Mouse (Mus musculus): Measurements from ENCODE around the gene Inha. TPM values are rescaled to one million over a fixed set of nuclear protein-coding genes. Genes with fewer than 3 reads are reported as not detected.

The Inha gene
- polyA plus RNA-seq (2012; rRNA removed) = 54.6 and 59.8 TPM in 2 replicates

DNA sequence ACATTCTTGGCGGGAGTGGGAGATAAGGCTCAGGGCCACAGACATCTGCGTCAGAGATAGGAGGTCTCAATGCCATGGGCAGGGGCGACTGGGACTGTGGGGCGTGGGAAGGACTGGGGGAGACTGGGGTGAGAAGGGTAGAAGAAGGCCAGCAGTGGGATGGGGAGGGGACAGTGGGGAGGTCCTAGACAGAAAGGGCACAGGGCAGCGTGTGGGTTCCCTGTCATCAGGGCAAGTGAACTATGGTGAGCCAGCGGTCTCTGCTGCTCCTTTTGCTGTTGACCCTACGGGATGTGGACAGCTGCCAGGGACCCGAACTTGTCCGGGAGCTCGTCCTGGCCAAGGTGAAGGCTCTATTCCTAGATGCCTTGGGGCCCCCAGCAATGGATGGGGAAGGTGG is at the start of gene Inha:
Gene Inha (plus strand): TSS at position 72 of the 400 bp plus-strand sequence.

DNA sequence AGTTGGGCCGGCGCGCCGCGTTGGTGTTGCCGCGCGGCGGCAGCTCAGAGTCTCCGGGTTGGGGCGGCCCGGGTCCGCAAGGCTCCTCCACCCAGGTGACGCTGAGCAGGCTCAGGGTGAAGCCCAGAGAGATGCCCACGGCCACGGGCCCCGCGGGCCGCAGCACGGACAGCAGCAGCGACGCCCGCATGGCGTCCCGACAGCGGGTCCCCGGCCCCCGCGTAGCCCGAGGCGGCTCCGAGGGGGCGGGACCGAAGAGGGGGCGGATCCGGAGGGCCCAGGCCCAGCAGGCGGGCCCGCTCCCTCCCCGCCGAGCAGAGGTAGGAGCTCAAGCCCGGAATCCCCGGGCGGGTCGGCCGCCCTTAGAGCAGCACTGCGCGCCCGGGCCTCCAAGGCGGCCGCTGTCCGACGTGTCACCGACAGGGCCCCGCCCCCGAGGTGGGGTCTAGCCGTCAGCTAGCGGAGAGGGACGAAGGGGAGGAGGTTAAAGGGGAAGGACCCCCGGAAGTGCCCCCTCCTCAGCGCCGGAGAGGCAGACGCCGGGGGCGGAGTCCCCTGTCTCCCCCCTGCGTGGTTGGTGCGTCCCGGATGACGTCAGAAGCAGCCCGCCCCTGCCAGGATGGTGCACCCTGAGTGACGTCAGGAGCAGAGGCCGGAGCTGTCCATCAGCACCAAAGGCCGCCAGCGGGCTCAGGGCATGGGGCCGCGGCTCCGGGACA is 27.8 kb upstream of the Inha start, which contains the start of the genes Chpf and Tmem198:
Gene Chpf (minus strand): TSS at position 392 of the 719 bp plus-strand sequence.
Gene Tmem198 (plus strand): TSS at position 617 of the 719 bp plus-strand sequence.

DNA sequence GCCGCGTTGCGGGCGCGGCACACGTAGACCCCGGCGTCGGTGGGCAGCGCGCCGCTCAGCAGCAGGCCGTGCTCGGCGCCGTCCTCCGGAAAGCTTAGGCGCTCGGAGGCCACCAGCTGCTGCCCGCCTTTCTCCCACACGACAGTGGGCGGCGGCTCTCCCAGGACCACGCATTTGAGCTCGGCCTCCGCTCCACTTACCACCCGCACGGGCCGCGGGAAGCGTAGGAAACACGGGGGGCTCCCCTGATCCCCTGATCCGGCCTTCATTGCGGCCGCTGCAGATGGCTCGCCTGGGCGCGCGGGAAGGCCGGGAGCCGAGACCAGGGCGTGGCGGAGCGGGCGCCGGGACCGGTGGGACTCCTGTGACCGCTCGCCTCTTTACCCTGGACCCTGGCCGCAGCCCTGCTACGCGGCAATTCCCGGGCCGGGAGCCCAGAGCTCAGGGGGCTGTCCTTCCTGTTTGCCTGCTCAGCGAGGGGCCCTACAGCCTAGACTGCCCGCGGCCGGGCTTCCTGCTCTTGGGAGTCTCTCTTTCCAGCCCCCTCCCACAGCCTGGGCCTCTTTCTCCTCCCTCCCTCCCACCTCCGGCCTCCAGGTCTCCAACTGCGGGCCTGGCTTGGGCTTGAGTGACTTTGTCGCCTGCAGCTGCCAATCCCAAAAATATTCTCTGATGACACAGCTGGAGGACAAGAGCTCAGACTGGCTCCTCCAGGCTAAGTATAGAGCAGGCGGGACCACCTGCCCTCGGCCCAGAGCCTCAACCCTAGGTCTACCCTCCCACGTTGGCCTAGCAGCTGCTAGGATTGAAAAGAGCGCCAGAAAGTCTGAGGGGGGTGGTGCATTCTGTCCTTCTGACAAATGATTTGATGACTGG is 683 bp upstream of the Inha start, which contains the start of gene Obsl1:
Gene Obsl1 (minus strand): TSS at position 497 of the 876 bp plus-strand sequence.

DNA sequence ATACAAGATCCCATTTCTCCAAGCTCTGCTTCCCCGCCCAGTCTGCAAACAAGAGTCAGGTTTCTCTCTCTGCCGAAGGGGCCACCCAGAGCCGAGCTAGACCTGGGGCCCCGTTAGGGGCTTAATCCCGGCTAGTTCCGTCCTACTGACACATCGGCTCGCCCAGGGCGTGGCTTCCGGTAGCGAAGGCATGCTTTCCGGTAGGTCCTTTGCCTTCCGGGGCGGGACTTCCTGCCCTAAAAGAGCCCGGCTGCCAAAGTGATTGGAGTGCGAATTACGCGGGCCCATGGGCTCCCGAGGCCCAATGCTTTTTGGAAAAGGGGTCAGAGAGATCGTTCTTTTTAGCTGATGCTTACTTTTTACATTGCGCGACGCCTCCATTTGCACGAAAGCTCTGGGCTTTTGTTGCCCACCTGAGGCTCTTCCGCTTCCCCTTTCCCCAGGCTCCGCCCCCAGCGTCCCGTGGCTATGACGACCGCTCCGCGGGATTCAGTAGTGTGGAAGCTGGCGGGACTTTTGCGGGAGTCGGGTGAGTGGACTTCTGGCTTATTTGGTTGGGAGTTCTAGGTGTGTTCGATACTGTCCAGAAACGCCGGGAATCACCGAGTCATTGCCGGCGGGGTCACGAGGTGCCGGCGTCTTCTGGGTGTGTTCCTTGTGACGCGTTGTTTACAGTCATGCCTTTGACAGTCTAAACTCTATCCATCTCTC is 14.6 kb downstream of the Inha start, which contains the start of gene Stk11ip:
Gene Stk11ip (plus strand): TSS at position 209 of the 711 bp plus-strand sequence.

DNA sequence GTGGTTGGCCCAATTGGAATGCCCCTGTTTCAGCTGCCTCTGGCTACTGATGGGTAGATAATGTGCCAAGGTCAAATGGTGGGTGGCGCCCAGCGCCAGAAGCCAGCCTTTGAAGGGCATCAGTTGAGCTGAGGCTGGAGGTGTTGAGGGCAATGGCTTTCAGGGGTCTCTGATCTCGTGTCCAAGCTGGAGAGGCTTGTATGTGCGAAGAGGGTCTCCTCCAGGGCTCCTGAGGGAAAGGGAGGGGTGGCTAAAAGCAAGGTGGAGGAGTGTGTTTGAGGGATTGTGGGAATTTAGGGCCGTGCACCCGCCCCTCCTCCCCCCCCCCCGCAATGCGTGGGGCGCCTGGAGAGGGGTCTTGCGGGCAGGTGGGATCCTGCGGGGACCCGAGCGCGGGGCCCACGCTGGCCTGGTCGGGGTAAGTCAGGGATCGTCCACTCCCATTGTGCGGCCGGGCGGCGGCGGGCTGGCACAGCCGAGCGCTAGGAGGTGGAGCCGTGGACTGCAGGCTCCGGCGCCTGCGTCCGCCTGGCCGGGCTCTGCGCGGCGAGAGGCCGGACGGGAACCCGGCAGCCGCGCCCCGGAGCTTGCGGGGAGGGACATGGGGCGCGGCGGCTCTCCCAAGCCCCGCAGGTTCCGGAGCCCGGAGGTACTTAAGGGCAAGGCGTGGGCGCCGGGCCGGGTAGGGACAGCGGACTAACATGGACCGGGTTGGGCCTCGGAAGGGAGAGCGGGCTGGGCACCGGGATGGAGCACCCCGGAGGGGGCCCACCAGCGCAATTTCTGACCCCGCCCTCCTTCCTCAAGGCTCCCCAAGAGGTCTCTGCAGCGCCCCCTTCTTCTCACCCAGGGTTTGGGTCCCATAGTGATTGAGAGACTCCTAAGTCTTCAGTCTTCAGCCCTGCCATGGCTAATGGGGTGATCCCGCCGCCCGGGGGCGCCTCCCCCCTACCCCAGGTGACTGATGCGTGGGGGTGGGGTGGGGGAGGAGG is 39.4 kb downstream of the Inha start, which contains the start of gene Slc4a3:
Gene Slc4a3 (plus strand): TSS at position 302 of the 992 bp plus-strand sequence.

Other genes with a start within 250 kb of the Inha start
- gene Ptprn, start 242.6 kb upstream of the Inha start, polyA plus RNA-seq (2012; rRNA removed) = 36.6 and 47.6 TPM in 2 replicates
- 58.6 and 67.6 TPM in 2 replicates for gene Resp18, start 228.7 kb upstream of the Inha start, polyA plus RNA-seq (2012; rRNA removed)
- gene Dnpep, start 189.1 kb upstream of the Inha start, polyA plus RNA-seq (2012; rRNA removed) = 146 and 166 TPM in 2 replicates
- gene Des, start 146.7 kb upstream of the Inha start, polyA plus RNA-seq (2012; rRNA removed) = 0.93 and 10.1 TPM in 2 replicates
- 41.4 and 54.7 TPM in 2 replicates for gene Speg, start 131.8 kb upstream of the Inha start, polyA plus RNA-seq (2012; rRNA removed)
- gene Gmppa, start 71.1 kb upstream of the Inha start, polyA plus RNA-seq (2012; rRNA removed) = 101 and 108 TPM in 2 replicates
- 22.4 and 30.0 TPM in 2 replicates for gene Asic4, start 56.6 kb upstream of the Inha start, polyA plus RNA-seq (2012; rRNA removed)
- gene Chpf, start 27.8 kb upstream of the Inha start, polyA plus RNA-seq (2012; rRNA removed) = 52.0 and 66.5 TPM in 2 replicates
- 34.7 and 39.6 TPM in 2 replicates for gene Tmem198, start 27.5 kb upstream of the Inha start, polyA plus RNA-seq (2012; rRNA removed)
- 53.1 and 100 TPM in 2 replicates for gene Obsl1, start 625 bp upstream of the Inha start, polyA plus RNA-seq (2012; rRNA removed)
- gene Stk11ip, start 14.5 kb downstream of the Inha start, polyA plus RNA-seq (2012; rRNA removed) = 34.9 and 35.1 TPM in 2 replicates
- gene Slc4a3, start 39.2 kb downstream of the Inha start, polyA plus RNA-seq (2012; rRNA removed) = 52.2 and 67.1 TPM in 2 replicates

All from central nervous system, embryonic 14 days (tissue).